Mouse (Mus musculus): Measurements from ENCODE around the gene Ckap2l.

DNA sequence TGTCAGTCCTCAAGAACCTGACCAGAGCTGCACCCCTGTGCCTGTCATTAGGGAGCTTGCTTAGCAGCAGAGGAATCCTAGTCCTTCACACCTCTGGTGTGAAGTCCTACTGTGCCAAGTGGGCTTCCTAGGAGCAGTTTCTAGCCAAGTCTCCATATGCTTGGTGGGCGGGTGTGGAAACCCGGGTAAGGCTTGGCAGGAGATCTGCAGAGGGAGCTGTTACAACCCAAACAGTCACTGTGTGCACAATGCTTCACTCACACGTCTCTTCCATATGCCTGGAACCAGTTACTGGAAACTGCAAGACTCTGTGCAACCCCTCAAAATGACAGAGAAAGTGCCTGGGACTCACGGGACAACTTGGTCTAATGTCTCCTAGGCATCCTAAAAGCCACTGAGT, 65.0 kb downstream of the Ckap2l start:
- TF ChIP-seq CTCF (IDR thresholded peaks at IDR 0.05; ENCODE audit: borderline replicate concordance, extremely low read depth, insufficient read depth, insufficient read length) (no peak), POLR2A (IDR thresholded peaks at IDR 0.05; ENCODE audit: borderline replicate concordance, extremely low read depth, insufficient read depth, insufficient read length, poor library complexity, severe bottlenecking) (no peak)

All from brain, embryonic 14.5 days (tissue).